Mouse (Mus musculus) liver, embryonic 14.5 days (tissue): ENCODE measurements around the gene Hnf1a. TPM values are rescaled to one million over a fixed set of nuclear protein-coding genes. Genes with fewer than 3 reads are reported as not detected.

ENCODE experiments used
- ATAC-seq: fragments of 200-750 bp; cut with Nextera tagmentation; 2 replicates; pipeline ENCODE4 v1.8.0; 2017; ENCODE audit warnings: moderate number of reproducible peaks, mild to moderate bottlenecking, moderate library complexity; ENCODE audit not compliant: insufficient read depth
- DNase-seq, 3 experiments: peaks; one replicate each; pipeline ENCODE4 v3.0.0-alpha.2; 2012 to 2013; ENCODE audit warnings: low read depth in 3 of 3, low spot score in 3 of 3
- H3K27ac ChIP-seq: fragments of 300-500 bp; sonication (generic); 2 replicates; pipeline ENCODE4 v1.5.1; 2014; ENCODE audit warnings: moderate library complexity, mild to moderate bottlenecking, control low read depth, inconsistent platforms
- H3K27me3 ChIP-seq: fragments of 300-500 bp; sonication (generic); 2 replicates; pipeline ENCODE4 v1.6.1; 2014; ENCODE audit warnings: mild to moderate bottlenecking, low read length, moderate library complexity; ENCODE audit not compliant: control insufficient read depth, insufficient read depth
- H3K36me3 ChIP-seq: fragments of 300-500 bp; sonication (generic); replicated peaks from 2 replicates; pipeline ENCODE4 v1.6.1; 2014; ENCODE audit warnings: low read depth; ENCODE audit not compliant: control insufficient read depth, insufficient read depth
- H3K4me1 ChIP-seq, 2 experiments: fragments of 200-500 bp in 1 of 2; fragments of 300-500 bp in 1 of 2; sonication (generic) in 1 of 2; replicated peaks; 2 replicates each; pipeline ENCODE4 v1.6.1; 2012 to 2014; ENCODE audit warnings: antibody characterized with exemption in 1 of 2, inconsistent platforms in 1 of 2, low read length in 1 of 2; ENCODE audit not compliant: control insufficient read depth in 2 of 2, insufficient read depth in 2 of 2
- H3K4me2 ChIP-seq: fragments of 300-500 bp; sonication (generic); 2 replicates; pipeline ENCODE4 v1.6.1; 2014; ENCODE audit warnings: low read depth, mild to moderate bottlenecking, control low read depth, moderate library complexity
- H3K4me3 ChIP-seq, 2 experiments: fragments of 200-500 bp in 1 of 2; fragments of 300-500 bp in 1 of 2; sonication (generic) in 1 of 2; 2 replicates each; pipeline ENCODE4 v1.5.1; 2012 to 2014; ENCODE audit warnings: low read depth in 2 of 2, low read length in 2 of 2, mild to moderate bottlenecking in 2 of 2, control low read depth in 1 of 2, inconsistent platforms in 1 of 2, moderate library complexity in 1 of 2; ENCODE audit not compliant: insufficient read depth in 1 of 2
- H3K9ac ChIP-seq: fragments of 300-500 bp; sonication (generic); replicated peaks from 2 replicates; pipeline ENCODE4 v1.6.1; 2014; ENCODE audit warnings: mild to moderate bottlenecking, control low read depth, moderate library complexity
- H3K9me3 ChIP-seq: fragments of 300-500 bp; sonication (generic); 2 replicates; pipeline ENCODE4 v1.6.1; 2016; ENCODE audit warnings: low read length, mixed read lengths; ENCODE audit not compliant: control insufficient read depth
- CTCF ChIP-seq: IDR thresholded peaks from 2 replicates; pipeline ENCODE4 v1.5.1; 2016; ENCODE audit warnings: antibody characterized with exemption, low read depth, control low read depth
- EP300 ChIP-seq: IDR thresholded peaks from 2 replicates; pipeline ENCODE4 v1.6.1; 2016; ENCODE audit warnings: antibody characterized with exemption, low read depth
- WGBS: fragments of 180-500 bp; shearing (Covaris S2); extraction: QIAGEN DNeasy Blood & Tissue Kit; methylation state at CpG from one replicate; pipeline ENCODE4 v1.1.7; 2014; ENCODE audit not compliant: insufficient replicate concordance; 5-methylcytosine and 5-hydroxymethylcytosine counted together
- polyA plus RNA-seq, 2 experiments: library from polyadenylated mRNA; depleted of rRNA in 1 of 2; stranded (reverse) in 1 of 2; unstranded in 1 of 2; fragments of >200 nt; fragmentation: Nextera tagmentation in 1 of 2; extraction: Ambion mirVana in 1 of 2; gene quantifications; 2 replicates each; pipeline versions ENCODE4 v1.2.1 to v1.2.3; 2012 to 2014

Hnf1a gene
- polyA plus RNA-seq, 2 experiments = 1.2 to 1.5 TPM

- no peak for ATAC-seq
- no peaks in the 10 kb centered on the region for H3K36me3 ChIP-seq
Measured at GRCm38 (mm10) chr5:114976935-114977334, 6.0 kb upstream of the Hnf1a start.

GRCm38 (mm10) chr5:114973131-114973530 is 2.2 kb upstream of the Hnf1a start:
- no peak overlapping the region for H3K4me3 ChIP-seq
- H3K27me3 ChIP-seq = no peaks in the 10 kb centered on the region
- H3K36me3 ChIP-seq = no peaks in the 10 kb centered on the region
- H3K4me1 ChIP-seq = no peaks in the 10 kb centered on the region
- no peak overlapping the region for H3K9ac ChIP-seq
- no peak overlapping the region for H3K4me2 ChIP-seq
- WGBS = 54% methylated on average over 8 of the region's 8 CpGs
- H3K9me3 ChIP-seq = no peaks in the 10 kb centered on the region
- DNase-seq (no peak), ATAC-seq (no peak)
- H3K27ac ChIP-seq = no peak overlapping the region
- TF ChIP-seq EP300 = no peak
- TF ChIP-seq CTCF = no peak

More at GRCm38 (mm10) chr5:114976935-114977334, 6.0 kb upstream of the Hnf1a start:
- Histone ChIP-seq H3K9ac (no peak overlapping the region), H3K27me3 (no peaks in the 10 kb centered on the region), H3K4me1 (peaks cover 11 to 13% of the 10 kb centered on the region in 2 experiments; a peak in 3 of 4 replicates), H3K27ac (no peak overlapping the region), H3K9me3 (no peaks in the 10 kb centered on the region), H3K4me3 (no peak overlapping the region), H3K4me2 (no peak overlapping the region)
- TF ChIP-seq EP300 (no peak), CTCF (no peak)
- no peak for DNase-seq

- Histone ChIP-seq H3K4me2 (no peak overlapping the region), H3K36me3 (no peaks in the 10 kb centered on the region), H3K9me3 (no peaks in the 10 kb centered on the region), H3K4me1 (no peaks in the 10 kb centered on the region), H3K4me3 (no peak overlapping the region), H3K27ac (no peak overlapping the region), H3K9ac (no peak overlapping the region), H3K27me3 (no peaks in the 10 kb centered on the region)
- ATAC-seq (no peak), DNase-seq (no peak)
- WGBS = 74% methylated on average over 9 of the region's 9 CpGs
- TF ChIP-seq EP300 (no peak), CTCF (no peak)
Measured at GRCm38 (mm10) chr5:114972201-114972600, 1.3 kb upstream of the Hnf1a start.

GRCm38 (mm10) chr5:114969609-114970215 is 1.2 kb downstream of the Hnf1a start:
- H3K27ac ChIP-seq = no peak overlapping the region
- DNase-seq (no peak), ATAC-seq (no peak)
- WGBS = 49% methylated on average over 13 of the region's 13 CpGs
- TF ChIP-seq CTCF = no peak
- no peak for TF ChIP-seq EP300
- peak overlapping the region; percentile 40; the same call in 1 of the 2 replicates for H3K9ac ChIP-seq
- no peaks in the 10 kb centered on the region for H3K27me3 ChIP-seq
- peak overlapping the region; percentile 28 for H3K4me2 ChIP-seq
- H3K4me1 ChIP-seq = peaks cover 0 to 4% of the 10 kb centered on the region in 2 experiments; a peak in 1 of 4 replicates
- H3K9me3 ChIP-seq = no peaks in the 10 kb centered on the region
- no peaks in the 10 kb centered on the region for H3K36me3 ChIP-seq
- H3K4me3 ChIP-seq = peak overlapping the region; percentile 46 to 54

- TF ChIP-seq EP300 (no peak), CTCF (no peak)
- peaks cover 0 to 8% of the 10 kb centered on the region in 2 experiments; a peak in 2 of 4 replicates for H3K4me1 ChIP-seq
- H3K4me3 ChIP-seq = peak overlapping the region; percentile 46 to 54
- 29% methylated on average over 4 of the region's 4 CpGs for WGBS
- no peak for DNase-seq
- no peaks in the 10 kb centered on the region for H3K9me3 ChIP-seq
- peak overlapping the region; percentile 2; the same call in 1 of the 2 replicates for H3K4me2 ChIP-seq
- no peak overlapping the region for H3K9ac ChIP-seq
- no peak for ATAC-seq
- H3K27ac ChIP-seq = no peak overlapping the region
- no peaks in the 10 kb centered on the region for H3K27me3 ChIP-seq
- H3K36me3 ChIP-seq = no peaks in the 10 kb centered on the region
Measured at GRCm38 (mm10) chr5:114969064-114969463, 1.8 kb downstream of the Hnf1a start.
